Mouse (Mus musculus) heart, embryonic 11.5 days (tissue): ENCODE measurements at regions not wholly inside any gene's neighbourhood (a gene's known extent, or its start where the extent isn't known, plus 50 kb on each side); places are given as distances from the start of the nearest gene placed in this dataset.

Source experiments
- ATAC-seq: fragments of 200-750 bp; cut with Nextera tagmentation; replicated peaks from 2 replicates; pipeline ENCODE4 v1.8.0; 2017; ENCODE audit warnings: moderate library complexity; ENCODE audit not compliant: insufficient number of reproducible peaks, low FRiP score, low TSS enrichment
- H3K27ac ChIP-seq: fragments of 300-500 bp; sonication (generic); 2 replicates; pipeline ENCODE4 v1.5.1; 2014; ENCODE audit warnings: mild to moderate bottlenecking, low read depth, low read length
- H3K27me3 ChIP-seq: fragments of 300-500 bp; sonication (generic); 2 replicates; pipeline ENCODE4 v1.6.1; 2014; ENCODE audit warnings: mild to moderate bottlenecking, low read length, mixed read lengths; ENCODE audit not compliant: control insufficient read depth, insufficient read depth
- H3K36me3 ChIP-seq: fragments of 300-500 bp; sonication (generic); 2 replicates; pipeline ENCODE4 v1.6.1; 2014; ENCODE audit warnings: mild to moderate bottlenecking, low read length, moderate library complexity, mixed read lengths; ENCODE audit not compliant: control insufficient read depth, insufficient read depth
- H3K4me1 ChIP-seq: fragments of 300-500 bp; sonication (generic); 2 replicates; pipeline ENCODE4 v1.6.1; 2014; ENCODE audit warnings: low read length; ENCODE audit not compliant: control insufficient read depth, insufficient read depth
- H3K4me2 ChIP-seq: fragments of 300-500 bp; sonication (generic); 2 replicates; pipeline ENCODE4 v1.6.1; 2014; ENCODE audit warnings: mild to moderate bottlenecking, moderate library complexity
- H3K4me3 ChIP-seq: fragments of 300-500 bp; sonication (generic); 2 replicates; pipeline ENCODE4 v1.5.1; 2014; ENCODE audit warnings: low read depth, low read length
- H3K9ac ChIP-seq: fragments of 300-500 bp; sonication (generic); 2 replicates; pipeline ENCODE4 v1.6.1; 2014; ENCODE audit warnings: mild to moderate bottlenecking, low read depth, low read length, moderate library complexity
- H3K9me3 ChIP-seq: fragments of 300-500 bp; sonication (generic); replicated peaks from 2 replicates; pipeline ENCODE4 v1.6.1; 2016; ENCODE audit warnings: low read length; ENCODE audit not compliant: control insufficient read depth
- whole genome bisulfite sequencing: fragments of 180-500 bp; shearing (Covaris S2); extraction: QIAGEN DNeasy Blood & Tissue Kit; methylation state at CpG from one replicate; pipeline ENCODE4 v1.1.7; 2014; ENCODE audit not compliant: insufficient replicate concordance; 5-methylcytosine and 5-hydroxymethylcytosine counted together

- Histone ChIP-seq H3K27me3 (no peaks in the 10 kb centered on the region), H3K9me3 (no peaks in the 10 kb centered on the region; the same call in 1 of the 2 replicates), H3K36me3 (no peaks in the 10 kb centered on the region), H3K4me3 (no peak overlapping the region), H3K4me2 (no peak overlapping the region), H3K27ac (no peak overlapping the region), H3K9ac (no peak overlapping the region), H3K4me1 (no peaks in the 10 kb centered on the region)
- WGBS, result 82% methylated on average over 2 of the region's 2 CpGs
- ATAC-seq, result no peak
Observed at GRCm38 (mm10) chr8:116352635-116353034, 152.1 kb upstream of the Dynlrb2 start.

- Histone ChIP-seq H3K27ac (no peak overlapping the region), H3K4me1 (0 out of 2 replicates have a peak, but pooled peaks cover 5% of the 10 kb centered on the region), H3K27me3 (no peaks in the 10 kb centered on the region), H3K4me3 (no peak overlapping the region), H3K4me2 (no peak overlapping the region), H3K9me3 (no peaks in the 10 kb centered on the region; the same call in 1 of the 2 replicates), H3K36me3 (no peaks in the 10 kb centered on the region), H3K9ac (no peak overlapping the region)
- no peak for ATAC-seq
- 82% methylated on average over 8 of the region's 8 CpGs for WGBS
Observed at GRCm38 (mm10) chr8:116348971-116349370, 155.8 kb upstream of the Dynlrb2 start.

- 27% methylated on average over 5 of the region's 5 CpGs for WGBS
- Histone ChIP-seq H3K9me3 (no peaks in the 10 kb centered on the region; the same call in 1 of the 2 replicates), H3K4me3 (no peak overlapping the region), H3K27ac (no peak overlapping the region), H3K27me3 (no peaks in the 10 kb centered on the region), H3K36me3 (no peaks in the 10 kb centered on the region), H3K4me2 (no peak overlapping the region), H3K9ac (no peak overlapping the region), H3K4me1 (0 out of 2 replicates have a peak, but pooled peaks cover 5% of the 10 kb centered on the region)
- ATAC-seq, result peak; percentile 86
Observed at GRCm38 (mm10) chr8:116346990-116347389, 157.8 kb upstream of the Dynlrb2 start.

GRCm38 (mm10) chr8:116344590-116345222 is 160.1 kb upstream of the Dynlrb2 start:
- no peak overlapping the region for H3K9ac ChIP-seq
- H3K4me3 ChIP-seq, result no peak overlapping the region
- no peaks in the 10 kb centered on the region for H3K27me3 ChIP-seq
- no peak overlapping the region for H3K27ac ChIP-seq
- no peak for ATAC-seq
- H3K9me3 ChIP-seq, result no peaks in the 10 kb centered on the region; the same call in 1 of the 2 replicates
- no peak overlapping the region for H3K4me2 ChIP-seq
- no peaks in the 10 kb centered on the region for H3K36me3 ChIP-seq
- H3K4me1 ChIP-seq, result 0 out of 2 replicates have a peak, but pooled peaks cover 5% of the 10 kb centered on the region
- 79% methylated on average over 5 of the region's 5 CpGs for WGBS

GRCm38 (mm10) chr8:116343534-116343933 is 161.2 kb upstream of the Dynlrb2 start:
- no peak for ATAC-seq
- Histone ChIP-seq H3K4me1 (0 out of 2 replicates have a peak, but pooled peaks cover 5% of the 10 kb centered on the region), H3K4me2 (no peak overlapping the region), H3K9ac (no peak overlapping the region), H3K27ac (no peak overlapping the region), H3K36me3 (no peaks in the 10 kb centered on the region), H3K9me3 (no peaks in the 10 kb centered on the region; the same call in 1 of the 2 replicates), H3K4me3 (no peak overlapping the region), H3K27me3 (no peaks in the 10 kb centered on the region)
- 76% methylated on average over 5 of the region's 5 CpGs for WGBS

GRCm38 (mm10) chr8:116334772-116335171 is 170.0 kb upstream of the Dynlrb2 start:
- H3K36me3 ChIP-seq, result no peaks in the 10 kb centered on the region
- H3K27ac ChIP-seq, result no peak overlapping the region
- no peak overlapping the region for H3K4me3 ChIP-seq
- no peak for ATAC-seq
- H3K4me2 ChIP-seq, result no peak overlapping the region
- WGBS, result 25% methylated on average over 3 of the region's 3 CpGs
- no peaks in the 10 kb centered on the region for H3K27me3 ChIP-seq
- H3K9ac ChIP-seq, result no peak overlapping the region
- peaks cover 3% of the 10 kb centered on the region; the same call in 1 of the 2 replicates for H3K4me1 ChIP-seq
- no peaks in the 10 kb centered on the region for H3K9me3 ChIP-seq

- Histone ChIP-seq H3K4me3 (no peak overlapping the region), H3K4me1 (peaks cover 3% of the 10 kb centered on the region; the same call in 1 of the 2 replicates), H3K36me3 (no peaks in the 10 kb centered on the region), H3K27me3 (no peaks in the 10 kb centered on the region), H3K9ac (no peak overlapping the region), H3K27ac (no peak overlapping the region), H3K4me2 (no peak overlapping the region), H3K9me3 (no peaks in the 10 kb centered on the region)
- 80% methylated on average over 3 of the region's 3 CpGs for WGBS
- ATAC-seq, result no peak
Observed at GRCm38 (mm10) chr8:116334101-116334500, 170.7 kb upstream of the Dynlrb2 start.

- Histone ChIP-seq H3K36me3 (no peaks in the 10 kb centered on the region), H3K27me3 (no peaks in the 10 kb centered on the region), H3K9ac (no peak overlapping the region), H3K27ac (no peak overlapping the region), H3K4me2 (no peak overlapping the region), H3K4me1 (0 out of 2 replicates have a peak, but pooled peaks cover 3% of the 10 kb centered on the region), H3K9me3 (no peaks in the 10 kb centered on the region), H3K4me3 (no peak overlapping the region)
- WGBS, result 79% methylated on average over 13 of the region's 13 CpGs
- ATAC-seq, result no peak
Observed at GRCm38 (mm10) chr8:116320014-116320680, 184.6 kb upstream of the Dynlrb2 start.
